Mouse (Mus musculus): Measurements from ENCODE around the gene Sept7. TPM values are rescaled to one million over a fixed set of nuclear protein-coding genes. Genes with fewer than 3 reads are reported as not detected.
A peak's percentile ranks its signal among the peaks of the same experiment; 100 is the strongest.

Gene Sept7
- polyA plus RNA-seq (2016; fragmentation: Nextera tagmentation; extraction: Ambion mirVana) = 137 TPM in 2 replicates

DNA sequence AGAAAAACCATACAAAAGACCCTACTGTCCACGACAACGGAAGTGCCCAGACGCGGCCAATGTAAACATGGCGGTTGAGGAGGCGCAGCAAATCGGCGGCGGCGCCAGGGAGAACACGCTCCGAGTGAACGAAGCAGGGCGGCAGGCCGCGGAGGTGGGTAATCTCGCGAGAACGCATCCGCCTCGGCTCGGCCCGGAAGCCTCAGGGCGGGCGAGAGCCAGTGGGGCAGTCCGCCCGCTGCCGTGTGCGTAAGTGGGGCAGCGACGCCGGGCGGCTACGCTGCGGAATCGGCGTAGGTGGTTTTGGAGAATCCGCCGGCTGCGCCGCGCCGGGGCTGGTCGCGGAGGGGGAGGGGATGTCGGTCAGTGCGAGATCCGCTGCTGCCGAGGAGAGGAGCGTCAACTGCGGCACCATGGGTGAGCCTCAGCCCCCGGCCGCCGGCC, at the start of gene Sept7:
Gene Sept7, plus strand, starts transcription at position 157 of the 444 bp plus-strand sequence.
- Histone ChIP-seq H3K4me1 (peaks cover 28% of the 10 kb centered on the region), H3K36me3 (no peaks in the 10 kb centered on the region; the same call in 1 of the 2 replicates), H3K9ac (peak within 1 kb of the TSS; percentile 96), H3K27ac (peak within 1 kb of the TSS; percentile 99), H3K27me3 (replicated peaks) (no peaks in the 10 kb centered on the region), H3K9me3 (replicated peaks) (no peaks in the 10 kb centered on the region), H3K4me3 (peak within 1 kb of the TSS; percentile 91), H3K4me2 (peak within 1 kb of the TSS; percentile 82)
- WGBS (ENCODE audit: insufficient replicate concordance) = under 1% methylated on average over 51 of the region's 54 CpGs
- ATAC-seq = peak; percentile 96

DNA sequence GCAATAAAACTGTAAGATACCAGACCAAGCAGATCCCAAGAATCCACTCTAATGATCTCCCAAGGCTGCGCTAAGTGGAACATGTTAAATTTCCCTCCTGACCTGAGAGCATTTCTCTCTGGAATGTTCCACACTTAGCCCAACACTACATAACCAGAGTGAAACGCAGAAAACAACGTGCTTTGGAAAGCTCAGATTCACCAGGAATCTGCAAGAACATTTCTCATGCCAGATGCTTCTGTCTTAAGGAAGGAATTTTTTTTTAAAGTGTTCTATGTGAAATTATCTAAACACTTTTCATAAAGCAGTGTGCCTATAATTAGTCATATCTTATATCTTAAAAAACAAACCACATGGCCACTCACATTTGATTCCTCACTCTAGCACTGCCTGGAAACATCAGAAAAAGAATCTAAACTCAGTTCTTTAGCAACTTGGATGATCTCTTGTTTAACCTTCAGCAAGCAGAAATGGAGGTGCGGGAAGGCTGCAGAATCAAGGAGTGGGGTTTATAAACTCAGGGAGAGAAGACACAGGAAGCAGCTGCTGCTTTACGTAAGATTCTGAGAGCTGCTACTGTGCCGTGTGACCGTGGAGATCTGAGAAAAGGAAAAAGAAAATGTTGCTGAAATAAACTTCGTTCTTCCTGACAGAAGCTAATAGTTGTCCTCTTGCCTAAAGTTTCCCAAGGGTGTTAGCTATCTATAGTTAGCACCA, 44.0 kb upstream of the Sept7 start:
- no peak overlapping the region for H3K27ac ChIP-seq
- WGBS (ENCODE audit: insufficient replicate concordance) = 62% methylated on average over 8 of the region's 8 CpGs

DNA sequence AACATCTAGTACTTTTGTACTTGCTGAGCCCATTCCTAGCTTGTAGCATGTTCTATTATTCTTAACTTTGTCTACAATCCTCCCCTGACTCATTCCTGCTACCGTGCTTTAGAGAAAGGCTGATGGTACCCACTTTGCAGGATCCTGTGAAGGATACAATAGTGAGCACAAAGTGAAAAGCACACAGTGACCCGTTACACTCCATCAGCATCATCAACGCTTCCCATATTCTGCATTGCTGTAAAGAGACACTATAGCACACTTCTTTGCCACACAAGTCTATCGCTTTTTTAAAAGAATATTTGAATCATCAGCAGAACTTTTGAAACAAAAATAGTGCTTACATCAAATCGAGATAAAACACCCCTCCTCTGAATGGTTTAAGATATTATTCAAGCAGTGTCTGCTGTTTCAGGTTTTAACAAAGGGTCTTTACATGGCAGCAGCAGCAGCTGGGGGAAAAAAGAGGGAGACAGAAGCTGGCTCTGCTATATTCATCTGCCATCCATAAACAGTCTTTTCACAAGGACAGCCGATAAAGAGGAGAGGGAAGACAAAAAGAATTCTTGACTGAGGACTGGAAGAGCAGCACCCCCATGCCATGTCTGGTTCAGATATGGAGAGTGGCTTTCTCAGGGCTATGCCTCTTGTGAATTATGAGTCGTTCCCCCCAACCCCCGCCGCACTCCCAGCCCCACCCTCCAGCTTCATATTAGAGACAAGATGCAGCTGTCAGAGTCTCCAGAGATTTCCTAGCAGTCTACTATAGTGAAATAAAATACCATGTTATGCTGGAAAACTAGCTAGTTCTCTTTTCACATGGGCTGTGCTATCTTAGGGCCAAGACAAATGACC, 39.7 kb upstream of the Sept7 start:
- Histone ChIP-seq H3K4me1 (0 out of 2 replicates have a peak, but pooled peaks cover 8% of the 10 kb centered on the region), H3K9me3 (replicated peaks) (no peaks in the 10 kb centered on the region), H3K9ac (no peak overlapping the region), H3K4me3 (no peak overlapping the region), H3K27me3 (replicated peaks) (no peaks in the 10 kb centered on the region), H3K36me3 (no peaks in the 10 kb centered on the region), H3K27ac (0 out of 2 replicates have a peak overlapping the region, but pooled peaks have one; percentile 13), H3K4me2 (no peak overlapping the region)
- 70% methylated on average over 9 of the region's 9 CpGs for WGBS (ENCODE audit: insufficient replicate concordance)
- no peak for ATAC-seq

More for the DNA sequence above, 44.0 kb upstream of the Sept7 start:
- no peaks in the 10 kb centered on the region for H3K9me3 ChIP-seq (replicated peaks)
- H3K9ac ChIP-seq = no peak overlapping the region
- H3K4me1 ChIP-seq = no peaks in the 10 kb centered on the region
- no peaks in the 10 kb centered on the region for H3K27me3 ChIP-seq (replicated peaks)
- H3K4me2 ChIP-seq = no peak overlapping the region
- no peaks in the 10 kb centered on the region for H3K36me3 ChIP-seq
- ATAC-seq = no peak
- no peak overlapping the region for H3K4me3 ChIP-seq

DNA sequence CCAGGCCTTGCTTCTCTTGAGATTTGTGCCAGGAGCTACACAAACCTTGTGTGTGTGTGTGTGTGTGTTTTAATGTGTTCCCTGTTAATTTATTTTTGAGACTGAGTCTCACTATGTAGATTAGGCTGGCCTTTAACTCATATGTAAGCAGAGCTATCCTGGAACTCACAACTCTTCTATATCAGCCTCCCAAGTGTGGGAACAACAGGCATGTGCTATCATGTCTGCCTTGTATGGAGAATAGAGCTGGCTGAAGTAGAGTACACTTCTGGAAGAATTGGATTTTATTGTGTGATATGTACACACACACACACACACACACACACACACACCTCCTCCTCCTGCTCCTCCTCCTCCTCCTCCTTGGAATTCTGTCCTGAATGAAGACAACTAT, 39.1 kb upstream of the Sept7 start:
- H3K4me1 ChIP-seq = 0 out of 2 replicates have a peak, but pooled peaks cover 8% of the 10 kb centered on the region
- H3K27ac ChIP-seq = 0 out of 2 replicates have a peak overlapping the region, but pooled peaks have one; percentile 13
- ATAC-seq = no peak
- H3K36me3 ChIP-seq = no peaks in the 10 kb centered on the region
- H3K9ac ChIP-seq = no peak overlapping the region
- H3K4me3 ChIP-seq = no peak overlapping the region
- no peaks in the 10 kb centered on the region for H3K9me3 ChIP-seq (replicated peaks)
- H3K27me3 ChIP-seq (replicated peaks) = no peaks in the 10 kb centered on the region
- no peak overlapping the region for H3K4me2 ChIP-seq

DNA sequence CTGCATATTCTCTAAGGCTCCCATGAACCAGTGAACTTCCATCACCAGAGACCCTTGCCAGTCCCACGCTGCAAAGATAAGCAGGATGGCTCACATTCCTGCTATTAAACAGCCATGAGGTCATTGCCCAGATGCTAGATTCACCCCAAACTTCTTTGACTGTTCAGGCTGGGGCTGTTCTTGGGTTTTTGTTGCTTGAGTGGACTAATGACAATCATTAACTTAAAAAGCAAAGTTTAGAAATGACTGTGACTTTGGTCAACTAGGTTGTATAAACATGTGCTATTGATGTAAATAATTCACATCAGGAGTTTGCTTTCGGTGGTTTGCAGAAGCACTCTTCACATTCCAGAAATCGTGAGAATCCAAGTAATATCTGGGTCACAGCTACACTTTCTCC, 36.8 kb upstream of the Sept7 start:
- ATAC-seq = no peak
- Histone ChIP-seq H3K4me2 (no peak overlapping the region), H3K9ac (no peak overlapping the region), H3K4me1 (0 out of 2 replicates have a peak, but pooled peaks cover 8% of the 10 kb centered on the region), H3K9me3 (replicated peaks) (no peaks in the 10 kb centered on the region), H3K27ac (no peak overlapping the region), H3K27me3 (replicated peaks) (no peaks in the 10 kb centered on the region), H3K36me3 (no peaks in the 10 kb centered on the region), H3K4me3 (no peak overlapping the region)
- 42% methylated on average over 3 of the region's 3 CpGs for WGBS (ENCODE audit: insufficient replicate concordance)

DNA sequence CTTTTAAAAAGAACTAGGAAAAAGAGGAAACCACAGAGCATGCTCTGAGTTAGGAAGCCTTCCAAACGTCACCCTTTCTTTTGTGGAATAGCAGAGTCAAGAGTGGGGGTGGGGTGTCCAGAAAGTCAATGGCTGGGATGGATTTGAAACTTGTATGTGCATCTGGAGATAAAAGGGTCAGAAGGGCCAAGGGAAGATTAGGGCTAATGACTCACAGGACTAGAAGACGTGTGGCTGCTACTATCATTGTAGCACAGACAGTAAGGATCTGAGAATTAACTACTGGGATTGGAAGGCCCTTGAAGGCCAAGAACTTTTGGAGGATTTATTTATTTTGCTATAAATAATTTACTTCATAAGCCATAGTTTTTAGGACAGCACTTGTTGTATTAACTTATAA, 36.0 kb upstream of the Sept7 start:
- 0 out of 2 replicates have a peak, but pooled peaks cover 8% of the 10 kb centered on the region for H3K4me1 ChIP-seq
- no peak for ATAC-seq
- WGBS (ENCODE audit: insufficient replicate concordance) = 3% methylated on average over 2 of the region's 2 CpGs
- H3K4me2 ChIP-seq = no peak overlapping the region
- no peaks in the 10 kb centered on the region for H3K27me3 ChIP-seq (replicated peaks)
- H3K4me3 ChIP-seq = no peak overlapping the region
- no peaks in the 10 kb centered on the region for H3K36me3 ChIP-seq
- no peak overlapping the region for H3K9ac ChIP-seq
- H3K27ac ChIP-seq = no peak overlapping the region
- H3K9me3 ChIP-seq (replicated peaks) = no peaks in the 10 kb centered on the region

DNA sequence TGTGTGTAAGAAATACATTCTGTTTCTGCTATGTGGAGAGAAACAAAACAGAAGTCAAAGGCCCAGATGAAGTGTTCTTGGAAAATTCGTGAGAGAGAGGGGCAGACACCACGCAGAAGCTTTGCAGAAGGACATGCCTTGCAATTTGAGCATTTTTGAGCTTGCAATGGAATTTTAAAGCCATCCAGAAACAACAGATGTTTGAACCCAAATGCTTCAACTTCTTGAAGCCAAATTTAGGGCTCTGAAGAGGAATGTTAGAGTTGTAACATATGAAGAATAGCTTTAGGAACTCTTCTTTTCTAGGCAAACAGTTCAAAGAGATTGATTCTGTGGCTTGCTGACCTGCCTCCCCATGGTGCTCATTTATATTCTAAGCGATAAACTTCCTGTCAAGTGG, 33.3 kb upstream of the Sept7 start:
- no peaks in the 10 kb centered on the region for H3K27me3 ChIP-seq (replicated peaks)
- no peaks in the 10 kb centered on the region for H3K9me3 ChIP-seq (replicated peaks)
- no peak overlapping the region for H3K9ac ChIP-seq
- H3K4me2 ChIP-seq = no peak overlapping the region
- H3K27ac ChIP-seq = no peak overlapping the region
- 44% methylated on average over 3 of the region's 3 CpGs for WGBS (ENCODE audit: insufficient replicate concordance)
- H3K4me1 ChIP-seq = 0 out of 2 replicates have a peak, but pooled peaks cover 8% of the 10 kb centered on the region
- ATAC-seq = no peak
- no peaks in the 10 kb centered on the region for H3K36me3 ChIP-seq
- H3K4me3 ChIP-seq = no peak overlapping the region

DNA sequence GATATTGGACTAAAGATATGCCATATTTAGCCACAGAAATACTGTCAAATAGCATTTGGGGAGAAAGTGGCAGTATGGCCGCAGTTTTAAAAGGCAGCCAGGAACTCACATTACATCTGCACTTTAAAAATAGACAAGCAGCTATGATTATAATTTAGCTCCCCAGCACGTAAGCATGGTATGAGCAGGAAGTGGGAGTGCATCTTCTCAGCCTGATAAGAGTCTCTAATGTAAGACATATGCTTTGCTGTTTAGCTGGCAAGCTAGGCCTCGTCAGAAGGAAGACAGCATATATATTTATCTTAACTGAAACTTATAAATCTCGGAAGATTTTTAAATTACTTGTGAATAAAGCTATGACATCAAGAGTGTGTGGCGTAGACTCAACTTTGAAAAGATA, 32.4 kb upstream of the Sept7 start:
- no peak overlapping the region for H3K4me3 ChIP-seq
- H3K9ac ChIP-seq = no peak overlapping the region
- 31% methylated on average over 5 of the region's 5 CpGs for WGBS (ENCODE audit: insufficient replicate concordance)
- H3K4me1 ChIP-seq = 0 out of 2 replicates have a peak, but pooled peaks cover 8% of the 10 kb centered on the region
- H3K9me3 ChIP-seq (replicated peaks) = no peaks in the 10 kb centered on the region
- no peak for ATAC-seq
- no peaks in the 10 kb centered on the region for H3K36me3 ChIP-seq
- no peaks in the 10 kb centered on the region for H3K27me3 ChIP-seq (replicated peaks)
- no peak overlapping the region for H3K4me2 ChIP-seq
- no peak overlapping the region for H3K27ac ChIP-seq

DNA sequence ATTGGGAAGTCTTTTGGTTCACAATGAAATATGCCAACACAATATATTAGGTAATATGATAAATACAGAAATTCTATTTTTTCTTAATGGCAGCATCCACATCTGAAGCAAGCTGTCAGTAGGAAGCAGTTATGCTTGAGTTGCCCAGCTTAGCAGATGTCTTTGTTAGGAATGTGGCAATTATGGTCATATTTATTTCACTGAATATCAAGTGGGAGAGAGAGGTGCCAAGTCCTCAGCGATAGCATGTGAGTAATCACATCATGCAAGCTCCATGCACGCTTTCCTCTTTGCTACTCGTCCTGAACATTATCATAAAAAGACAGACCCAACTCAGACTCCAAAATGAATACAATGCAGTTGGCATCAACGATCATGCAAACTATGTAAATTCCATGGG, 27.3 kb upstream of the Sept7 start:
- WGBS (ENCODE audit: insufficient replicate concordance) = 67% methylated on average over 4 of the region's 4 CpGs
- no peaks in the 10 kb centered on the region for H3K36me3 ChIP-seq
- H3K27me3 ChIP-seq (replicated peaks) = no peaks in the 10 kb centered on the region
- no peak overlapping the region for H3K27ac ChIP-seq
- no peak for ATAC-seq
- H3K9ac ChIP-seq = no peak overlapping the region
- H3K9me3 ChIP-seq (replicated peaks) = no peaks in the 10 kb centered on the region
- no peak overlapping the region for H3K4me3 ChIP-seq
- no peaks in the 10 kb centered on the region for H3K4me1 ChIP-seq
- no peak overlapping the region for H3K4me2 ChIP-seq

DNA sequence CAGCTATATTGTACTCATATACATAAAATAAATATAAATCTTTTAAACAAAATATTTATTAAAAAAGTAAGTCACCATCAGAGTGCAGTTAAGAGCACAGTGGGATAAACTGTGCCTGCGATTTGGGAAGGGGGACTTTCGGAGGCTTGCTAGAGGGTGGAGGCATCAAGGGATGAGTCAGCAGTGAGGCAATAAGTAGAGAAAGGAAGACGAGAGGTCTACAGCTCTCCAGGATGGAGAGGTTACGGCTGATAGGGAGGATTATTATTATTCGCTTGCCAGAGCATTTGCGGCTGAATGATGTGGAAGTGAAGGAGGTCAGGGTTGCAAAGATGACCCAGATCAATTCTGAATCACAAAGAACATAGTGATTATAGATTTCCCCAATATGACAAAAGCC, 22.5 kb upstream of the Sept7 start:
- Histone ChIP-seq H3K9ac (no peak overlapping the region), H3K4me2 (no peak overlapping the region), H3K4me3 (no peak overlapping the region), H3K4me1 (no peaks in the 10 kb centered on the region), H3K27ac (no peak overlapping the region), H3K36me3 (no peaks in the 10 kb centered on the region), H3K9me3 (replicated peaks) (no peaks in the 10 kb centered on the region), H3K27me3 (replicated peaks) (no peaks in the 10 kb centered on the region)
- 61% methylated on average over 6 of the region's 6 CpGs for WGBS (ENCODE audit: insufficient replicate concordance)
- no peak for ATAC-seq

DNA sequence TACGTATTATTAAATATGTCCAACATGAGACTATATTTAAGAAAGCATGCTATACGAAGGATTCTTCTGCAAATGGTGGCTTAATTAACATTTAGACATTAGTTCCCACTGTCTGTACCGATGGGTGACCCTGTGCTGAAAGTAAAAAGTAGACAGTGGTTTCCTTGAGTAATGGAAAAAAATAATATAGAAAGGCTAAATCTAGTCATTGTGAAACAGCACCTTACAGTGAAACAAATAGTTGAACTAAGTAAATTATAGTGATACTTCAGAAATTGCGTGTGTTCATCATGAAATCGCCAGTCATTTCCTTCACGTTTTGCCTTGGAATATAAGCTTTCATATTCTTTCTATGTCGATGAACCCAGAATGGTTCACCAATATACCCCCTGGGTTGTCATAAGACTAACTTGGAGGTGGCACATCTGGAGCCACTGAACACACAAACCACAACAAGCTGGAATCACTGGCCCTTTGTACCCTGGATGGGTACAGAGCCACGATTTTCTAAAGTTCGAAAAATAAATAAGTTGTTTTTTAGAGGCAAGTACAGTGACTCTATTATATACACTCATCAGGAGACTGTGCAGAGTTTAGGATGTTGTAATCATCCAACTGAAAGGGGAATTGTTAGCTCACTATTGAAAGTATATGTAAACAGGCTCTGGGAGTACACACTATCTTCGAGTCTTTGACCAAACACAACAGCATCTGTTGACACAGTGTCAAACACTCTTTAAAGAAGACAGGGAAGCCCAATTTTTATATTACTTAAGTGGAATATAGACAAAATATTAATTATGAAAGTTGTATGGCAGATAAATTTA, 21.8 kb upstream of the Sept7 start:
- Histone ChIP-seq H3K4me3 (no peak overlapping the region), H3K4me1 (no peaks in the 10 kb centered on the region), H3K27me3 (replicated peaks) (no peaks in the 10 kb centered on the region), H3K9ac (no peak overlapping the region), H3K36me3 (no peaks in the 10 kb centered on the region), H3K9me3 (replicated peaks) (no peaks in the 10 kb centered on the region), H3K4me2 (no peak overlapping the region), H3K27ac (no peak overlapping the region)
- ATAC-seq = peak; percentile 37; the same call in 1 of the 2 replicates
- WGBS (ENCODE audit: insufficient replicate concordance) = 74% methylated on average over 10 of the region's 10 CpGs

Measured in liver, embryonic 12.5 days (tissue).